Mouse (Mus musculus) heart, embryonic 13.5 days (tissue): ENCODE results near the gene Olfr1013. TPM values are rescaled to one million over a fixed set of nuclear protein-coding genes. Genes with fewer than 3 reads are reported as not detected.

ENCODE experiments used
- polyA plus RNA-seq: library from polyadenylated mRNA; unstranded; fragments of >200 nt; fragmentation: Nextera tagmentation; extraction: Ambion mirVana; gene quantifications from 2 replicates; pipeline ENCODE4 v1.2.1, GENCODE M21; 2015

Gene Olfr1013
- polyA plus RNA-seq, 1 experiment from 2014 or later: not detected

Other genes with a start within 250 kb of the Olfr1013 start
- gene 4833423E24Rik, start 248.1 kb upstream of the Olfr1013 start, polyA plus RNA-seq: not detected in 2 replicates
- not detected in 2 replicates for gene Olfr996, start 187.9 kb upstream of the Olfr1013 start, polyA plus RNA-seq
- gene Olfr998, start 178.2 kb upstream of the Olfr1013 start, polyA plus RNA-seq: not detected in 2 replicates
- gene Olfr1000, start 155.2 kb upstream of the Olfr1013 start, polyA plus RNA-seq: not detected in 2 replicates
- not detected in 2 replicates for gene Olfr1002, start 116.4 kb upstream of the Olfr1013 start, polyA plus RNA-seq
- gene Olfr154, start 102.6 kb upstream of the Olfr1013 start, polyA plus RNA-seq: not detected in 2 replicates
- gene Olfr1006, start 88.3 kb upstream of the Olfr1013 start, polyA plus RNA-seq: not detected in 2 replicates
- gene Olfr1008, start 77.7 kb upstream of the Olfr1013 start, polyA plus RNA-seq: not detected in 2 replicates
- not detected in 2 replicates for gene Olfr1009, start 51.7 kb upstream of the Olfr1013 start, polyA plus RNA-seq
- not detected in 2 replicates for gene Olfr1012, start 4.3 kb upstream of the Olfr1013 start, polyA plus RNA-seq
- not detected in 2 replicates for gene Olfr1014, start 5.6 kb downstream of the Olfr1013 start, polyA plus RNA-seq
- not detected in 2 replicates for gene Olfr1015, start 14.9 kb downstream of the Olfr1013 start, polyA plus RNA-seq
- gene Olfr1016, start 35.4 kb downstream of the Olfr1013 start, polyA plus RNA-seq: not detected in 2 replicates
- gene Olfr1018, start 51.4 kb downstream of the Olfr1013 start, polyA plus RNA-seq: not detected in 2 replicates
- gene Olfr1019, start 78.4 kb downstream of the Olfr1013 start, polyA plus RNA-seq: not detected in 2 replicates
- not detected in 2 replicates for gene Olfr1020, start 79.9 kb downstream of the Olfr1013 start, polyA plus RNA-seq
- not detected in 2 replicates for gene Olfr1022, start 101.5 kb downstream of the Olfr1013 start, polyA plus RNA-seq
- gene Olfr1023, start 118.5 kb downstream of the Olfr1013 start, polyA plus RNA-seq: not detected in 2 replicates
- not detected in 2 replicates for gene Olfr1024, start 138.0 kb downstream of the Olfr1013 start, polyA plus RNA-seq
- gene Olfr1025-ps1, start 148.1 kb downstream of the Olfr1013 start, polyA plus RNA-seq: not detected in 2 replicates
- gene Olfr1026, start 154.5 kb downstream of the Olfr1013 start, polyA plus RNA-seq: not detected in 2 replicates
- not detected in 2 replicates for gene Olfr1028, start 183.3 kb downstream of the Olfr1013 start, polyA plus RNA-seq
- gene Olfr1029, start 206.8 kb downstream of the Olfr1013 start, polyA plus RNA-seq: not detected in 2 replicates
- gene Olfr1030, start 212.2 kb downstream of the Olfr1013 start, polyA plus RNA-seq: not detected in 2 replicates
- not detected in 2 replicates for gene Olfr1031, start 223.2 kb downstream of the Olfr1013 start, polyA plus RNA-seq
- gene Olfr1032, start 238.4 kb downstream of the Olfr1013 start, polyA plus RNA-seq: not detected in 2 replicates